Mouse (Mus musculus): ENCODE measurements around the gene Commd3.

Gene Commd3

GRCm38 (mm10) chr2:18722208-18722830 lies 50.1 kb downstream of the Commd3 start:
- ATAC-seq (ENCODE audit: low TSS enrichment): no peak

GRCm38 (mm10) chr2:18724462-18724861 lies 52.3 kb downstream of the Commd3 start:
- ATAC-seq (ENCODE audit: low TSS enrichment): no peak

All from frontal cortex, adult (tissue).